Mouse (Mus musculus): ENCODE data around the gene Nipsnap2. TPM values are rescaled to one million over a fixed set of nuclear protein-coding genes. Genes with fewer than 3 reads are reported as not detected.

Gene Nipsnap2
- polyA plus RNA-seq, 1 experiment from 2014 or later: 92.5 TPM

DNA sequence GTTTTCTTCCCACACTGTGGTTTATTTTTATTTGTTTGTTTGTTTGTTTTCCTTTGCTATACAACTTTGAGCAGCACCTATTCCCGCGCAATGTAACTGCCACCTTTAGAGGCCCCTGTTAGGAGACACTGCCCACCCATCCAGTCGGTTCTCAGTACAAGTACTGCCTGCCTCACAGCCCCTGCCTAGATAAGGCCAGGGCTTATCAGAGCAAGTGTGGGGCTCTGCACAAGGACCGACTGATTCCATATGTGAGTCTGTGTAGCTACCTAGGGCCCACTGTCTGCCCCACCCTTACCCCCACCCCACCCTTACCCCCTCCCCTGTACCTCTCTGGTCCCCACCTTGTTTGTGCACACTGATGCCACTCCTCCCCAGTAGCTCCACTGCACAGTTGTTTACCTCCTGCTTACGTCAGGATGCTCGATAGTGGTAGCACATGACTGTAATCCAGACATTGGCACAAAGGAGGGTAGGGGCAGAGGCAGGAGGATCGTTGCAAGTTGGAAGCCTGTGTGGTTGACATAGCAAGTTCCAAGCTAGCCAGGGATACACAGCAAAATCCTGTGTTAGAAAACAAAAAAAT is 18.1 kb downstream of the Nipsnap2 start:
- ATAC-seq (ENCODE audit: low FRiP score, low TSS enrichment) (no peak), DNase-seq (ENCODE audit: low spot score) (no peak)
- Histone ChIP-seq H3K4me1 (replicated peaks; ENCODE audit: control insufficient read depth, insufficient read depth) (no peaks in the 10 kb centered on the region), H3K9ac (ENCODE audit: low read length) (no peak overlapping the region), H3K27me3 (ENCODE audit: control insufficient read depth, insufficient read depth, low read length) (no peaks in the 10 kb centered on the region), H3K27ac (replicated peaks) (no peak overlapping the region), H3K9me3 (ENCODE audit: control insufficient read depth, low read length) (no peaks in the 10 kb centered on the region), H3K4me3 (ENCODE audit: low read depth, low read length) (no peak overlapping the region), H3K4me2 (replicated peaks; ENCODE audit: low read depth) (no peak overlapping the region), H3K36me3 (ENCODE audit: control insufficient read depth, insufficient read depth, low read length) (peaks cover 18% of the 10 kb centered on the region)
- whole genome bisulfite sequencing: 63% methylated on average over 7 of the region's 7 CpGs
- TF ChIP-seq CTCF (IDR thresholded peaks at IDR 0.05; ENCODE audit: low read depth): no peak
- no peak for TF ChIP-seq EP300 (optimal IDR thresholded peaks at IDR 0.05)

DNA sequence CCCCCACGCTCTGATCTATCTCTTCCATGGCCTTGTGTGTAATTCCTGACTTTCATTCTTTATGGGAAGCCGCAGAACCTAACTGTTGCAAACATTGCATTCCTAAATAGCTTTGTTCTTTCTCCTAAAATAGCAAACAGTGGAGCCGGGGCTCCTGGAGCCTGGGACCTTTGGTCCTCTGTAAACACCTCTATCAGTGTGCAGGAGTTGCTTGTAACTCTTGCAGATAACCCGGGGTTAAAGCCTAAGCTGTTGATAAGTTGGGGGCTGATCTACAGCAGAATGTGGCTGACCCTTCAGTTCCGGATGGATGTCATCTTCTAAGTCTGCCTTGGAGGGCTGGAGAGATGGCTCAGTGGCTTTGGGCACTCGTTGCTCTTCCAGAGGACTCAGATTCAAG is 19.2 kb downstream of the Nipsnap2 start:
- no peaks in the 10 kb centered on the region for H3K4me1 ChIP-seq (replicated peaks; ENCODE audit: control insufficient read depth, insufficient read depth)
- H3K27ac ChIP-seq (replicated peaks): no peak overlapping the region
- DNase-seq (ENCODE audit: low spot score) (no peak), ATAC-seq (ENCODE audit: low FRiP score, low TSS enrichment) (no peak)
- TF ChIP-seq EP300 (optimal IDR thresholded peaks at IDR 0.05): no peak
- no peak for TF ChIP-seq CTCF (IDR thresholded peaks at IDR 0.05; ENCODE audit: low read depth)
- H3K36me3 ChIP-seq (ENCODE audit: control insufficient read depth, insufficient read depth, low read length): peaks cover 18% of the 10 kb centered on the region
- H3K4me3 ChIP-seq (ENCODE audit: low read depth, low read length): no peak overlapping the region
- H3K9ac ChIP-seq (ENCODE audit: low read length): no peak overlapping the region
- H3K4me2 ChIP-seq (replicated peaks; ENCODE audit: low read depth): no peak overlapping the region
- H3K27me3 ChIP-seq (ENCODE audit: control insufficient read depth, insufficient read depth, low read length): no peaks in the 10 kb centered on the region
- H3K9me3 ChIP-seq (ENCODE audit: control insufficient read depth, low read length): no peaks in the 10 kb centered on the region
- 25% methylated on average over 6 of the region's 6 CpGs for WGBS

DNA sequence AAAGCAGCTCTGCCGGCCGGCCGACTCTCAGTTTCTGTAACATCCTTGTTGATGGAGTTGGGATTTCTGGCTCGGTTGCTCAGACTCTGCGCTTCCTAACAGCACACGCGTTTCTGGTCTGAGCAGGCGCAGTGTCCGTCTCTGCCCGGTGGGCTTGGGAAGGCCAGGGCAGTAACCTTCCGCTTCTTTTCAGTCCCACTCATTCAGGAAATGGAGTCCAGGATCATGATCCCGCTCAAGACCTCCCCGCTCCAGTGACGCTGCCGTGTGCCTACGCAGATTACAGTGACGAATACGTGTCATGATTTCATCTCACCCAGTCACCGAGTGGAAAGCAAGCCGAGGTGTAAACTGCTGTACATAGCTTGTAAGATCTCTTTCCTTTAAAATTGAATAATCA is 32.0 kb downstream of the Nipsnap2 start:
- H3K4me1 ChIP-seq (replicated peaks; ENCODE audit: control insufficient read depth, insufficient read depth): no peaks in the 10 kb centered on the region
- no peaks in the 10 kb centered on the region for H3K9me3 ChIP-seq (ENCODE audit: control insufficient read depth, low read length)
- H3K9ac ChIP-seq (ENCODE audit: low read length): no peak overlapping the region
- TF ChIP-seq EP300 (optimal IDR thresholded peaks at IDR 0.05): no peak
- peaks cover 10% of the 10 kb centered on the region; the same call in 1 of the 2 replicates for H3K36me3 ChIP-seq (ENCODE audit: control insufficient read depth, insufficient read depth, low read length)
- H3K4me2 ChIP-seq (replicated peaks; ENCODE audit: low read depth): no peak overlapping the region
- ATAC-seq (ENCODE audit: low FRiP score, low TSS enrichment) (no peak), DNase-seq (ENCODE audit: low spot score) (no peak)
- H3K27me3 ChIP-seq (ENCODE audit: control insufficient read depth, insufficient read depth, low read length): no peaks in the 10 kb centered on the region
- 93% methylated on average over 20 of the region's 20 CpGs for WGBS
- no peak overlapping the region for H3K4me3 ChIP-seq (ENCODE audit: low read depth, low read length)
- no peak overlapping the region for H3K27ac ChIP-seq (replicated peaks)

DNA sequence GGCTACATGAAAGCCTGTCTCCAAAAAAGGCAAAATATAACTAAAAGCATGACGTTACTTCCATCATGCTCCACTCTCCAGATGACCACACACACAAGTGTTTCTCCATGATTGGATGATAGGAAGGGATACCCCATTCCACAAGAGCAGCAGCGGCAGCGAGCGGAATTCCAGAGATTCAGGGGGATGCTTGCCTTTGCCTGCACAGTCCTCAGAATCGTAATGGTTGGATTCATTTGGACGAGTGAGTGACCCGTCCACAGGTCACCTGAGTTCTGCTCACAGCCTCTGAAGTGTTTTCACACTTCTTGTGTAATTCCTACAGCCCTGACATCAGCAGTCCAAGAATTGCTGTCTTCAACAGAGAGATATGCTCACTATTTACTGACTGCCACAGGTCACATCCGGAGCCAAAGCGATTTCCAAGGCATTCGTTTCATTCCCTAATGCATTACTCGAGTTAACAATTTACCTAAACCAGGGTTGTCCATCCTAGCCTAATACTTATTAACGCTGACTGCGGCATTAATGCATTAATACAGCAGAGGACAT is 35.1 kb downstream of the Nipsnap2 start:
- 82% methylated on average over 13 of the region's 13 CpGs for WGBS
- ATAC-seq (ENCODE audit: low FRiP score, low TSS enrichment): no peak
- H3K36me3 ChIP-seq (ENCODE audit: control insufficient read depth, insufficient read depth, low read length): peaks cover 8% of the 10 kb centered on the region; the same call in 1 of the 2 replicates

DNA sequence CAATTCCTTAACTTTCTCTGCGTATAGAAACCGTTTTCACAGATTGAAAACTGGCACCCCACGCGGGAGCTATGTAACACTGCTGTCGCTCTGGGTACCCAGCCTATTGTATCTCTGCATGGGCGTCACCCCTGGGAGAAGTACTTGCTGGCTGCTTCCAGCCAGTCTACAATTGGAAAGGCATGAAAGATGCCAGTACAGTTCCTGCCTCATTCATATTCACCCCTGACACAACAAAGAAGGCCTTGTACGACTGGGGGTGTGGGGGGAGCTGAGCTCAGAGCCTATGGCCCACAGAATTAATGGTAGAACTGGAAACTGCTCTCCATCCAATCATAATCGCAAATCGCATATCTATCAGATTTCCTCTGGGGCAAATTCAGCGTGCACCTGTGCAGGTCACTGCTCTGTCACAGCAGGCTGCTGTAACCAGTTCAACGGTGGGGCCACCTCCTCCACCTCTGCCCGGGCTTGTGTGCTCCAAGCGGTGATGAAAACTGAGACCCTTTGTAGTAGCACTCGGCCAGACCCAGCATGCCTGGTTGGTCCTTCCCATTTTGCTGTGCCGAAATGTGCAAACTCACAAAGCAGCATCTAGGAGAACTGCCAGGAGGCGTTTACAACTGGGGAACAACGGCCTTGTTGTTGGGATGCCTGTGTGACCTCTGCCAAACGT is 37.1 kb downstream of the Nipsnap2 start:
- H3K9ac ChIP-seq (ENCODE audit: low read length): no peak overlapping the region
- DNase-seq (ENCODE audit: low spot score): no peak

More for the DNA sequence above, 35.1 kb downstream of the Nipsnap2 start:
- H3K4me1 ChIP-seq (replicated peaks; ENCODE audit: control insufficient read depth, insufficient read depth): no peaks in the 10 kb centered on the region
- H3K9me3 ChIP-seq (ENCODE audit: control insufficient read depth, low read length): no peaks in the 10 kb centered on the region
- H3K9ac ChIP-seq (ENCODE audit: low read length): no peak overlapping the region
- H3K4me2 ChIP-seq (replicated peaks; ENCODE audit: low read depth): no peak overlapping the region
- H3K27ac ChIP-seq (replicated peaks): no peak overlapping the region
- H3K4me3 ChIP-seq (ENCODE audit: low read depth, low read length): no peak overlapping the region
- DNase-seq (ENCODE audit: low spot score): no peak
- H3K27me3 ChIP-seq (ENCODE audit: control insufficient read depth, insufficient read depth, low read length): no peaks in the 10 kb centered on the region
- no peak for TF ChIP-seq EP300 (optimal IDR thresholded peaks at IDR 0.05)
- no peak for TF ChIP-seq CTCF (IDR thresholded peaks at IDR 0.05; ENCODE audit: low read depth)

More for the DNA sequence above, 37.1 kb downstream of the Nipsnap2 start:
- peaks cover 6% of the 10 kb centered on the region; the same call in 1 of the 2 replicates for H3K36me3 ChIP-seq (ENCODE audit: control insufficient read depth, insufficient read depth, low read length)
- H3K4me3 ChIP-seq (ENCODE audit: low read depth, low read length): no peak overlapping the region
- no peak overlapping the region for H3K27ac ChIP-seq (replicated peaks)
- H3K27me3 ChIP-seq (ENCODE audit: control insufficient read depth, insufficient read depth, low read length): no peaks in the 10 kb centered on the region
- no peak overlapping the region for H3K4me2 ChIP-seq (replicated peaks; ENCODE audit: low read depth)
- peak; percentile 53; the same call in 1 of the 2 replicates for ATAC-seq (ENCODE audit: low FRiP score, low TSS enrichment)
- H3K4me1 ChIP-seq (replicated peaks; ENCODE audit: control insufficient read depth, insufficient read depth): no peaks in the 10 kb centered on the region
- 61% methylated on average over 18 of the region's 18 CpGs for WGBS
- TF ChIP-seq CTCF (IDR thresholded peaks at IDR 0.05; ENCODE audit: low read depth) (no peak), EP300 (optimal IDR thresholded peaks at IDR 0.05) (no peak)
- no peaks in the 10 kb centered on the region for H3K9me3 ChIP-seq (ENCODE audit: control insufficient read depth, low read length)

All from stomach, postnatal 0 days (tissue).